Mouse (Mus musculus): Measurements from ENCODE around the gene Ppt2.

DNA sequence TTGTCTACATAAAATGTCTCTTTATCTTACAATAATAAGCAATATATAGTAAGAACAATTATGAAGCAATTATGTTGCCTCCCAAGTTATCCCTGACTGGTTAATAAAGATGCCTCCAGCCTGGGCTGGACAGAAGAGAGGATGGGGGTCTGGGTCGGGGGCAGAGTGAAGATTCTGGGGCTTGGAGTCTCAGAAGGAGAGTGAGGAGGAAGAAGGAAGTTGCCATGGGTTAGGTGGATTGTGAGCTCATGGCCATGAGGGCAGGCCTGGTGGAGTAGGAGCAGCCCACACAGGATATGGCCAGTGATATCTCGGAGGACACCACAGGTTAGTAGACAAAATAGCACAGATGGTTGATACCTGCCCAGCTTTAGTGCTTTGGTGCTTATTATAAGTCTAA is 29.8 kb upstream of the Ppt2 start:
- TF ChIP-seq CTCF (IDR thresholded peaks at IDR 0.05; ENCODE audit: insufficient read depth, low read length), result no peak
- no peak for TF ChIP-seq POLR2A (IDR thresholded peaks at IDR 0.05; ENCODE audit: borderline replicate concordance, extremely low read depth, low read depth, low read length)
